Mouse (Mus musculus) forebrain, embryonic 14.5 days (tissue): ENCODE results near the gene Gm43518. TPM values are rescaled to one million over a fixed set of nuclear protein-coding genes. Genes with fewer than 3 reads are reported as not detected.

Source experiments
- ATAC-seq: fragments of 200-750 bp; cut with Nextera tagmentation; 2 replicates; pipeline ENCODE4 v1.8.0; 2017; ENCODE audit warnings: mild to moderate bottlenecking, moderate library complexity
- DNase-seq: peaks from one replicate; pipeline ENCODE4 v3.0.0-alpha.2; 2015; ENCODE audit warnings: low spot score
- H3K27ac ChIP-seq: fragments of 300-500 bp; sonication (generic); 2 replicates; pipeline ENCODE4 v1.5.1; 2014; ENCODE audit warnings: low read depth, mild to moderate bottlenecking, control low read depth, low read length, moderate library complexity
- H3K27me3 ChIP-seq: fragments of 300-500 bp; sonication (generic); replicated peaks from 2 replicates; pipeline ENCODE4 v1.6.1; 2014; ENCODE audit warnings: low read length, control low read depth, mixed read lengths; ENCODE audit not compliant: control insufficient read depth, insufficient read depth
- H3K36me3 ChIP-seq: fragments of 300-500 bp; sonication (generic); 2 replicates; pipeline ENCODE4 v1.6.1; 2014; ENCODE audit warnings: low read length, control low read depth; ENCODE audit not compliant: control insufficient read depth, insufficient read depth
- H3K4me1 ChIP-seq: fragments of 300-500 bp; sonication (generic); 2 replicates; pipeline ENCODE4 v1.6.1; 2014; ENCODE audit warnings: antibody characterized with exemption, low read length, control low read depth; ENCODE audit not compliant: control insufficient read depth, insufficient read depth
- H3K4me2 ChIP-seq: fragments of 300-500 bp; sonication (generic); 2 replicates; pipeline ENCODE4 v1.6.1; 2014; ENCODE audit warnings: mild to moderate bottlenecking, control low read depth, low read length
- H3K4me3 ChIP-seq: fragments of 300-500 bp; sonication (generic); 2 replicates; pipeline ENCODE4 v1.5.1; 2014; ENCODE audit warnings: low read depth, low read length, control low read depth
- H3K9ac ChIP-seq: fragments of 300-500 bp; sonication (generic); 2 replicates; pipeline ENCODE4 v1.6.1; 2014; ENCODE audit warnings: mild to moderate bottlenecking, low read length, control low read depth, moderate library complexity
- H3K9me3 ChIP-seq: fragments of 300-500 bp; sonication (generic); replicated peaks from 2 replicates; pipeline ENCODE4 v1.6.1; 2016; ENCODE audit warnings: low read length, control low read depth, mixed read lengths; ENCODE audit not compliant: control insufficient read depth
- WGBS: fragments of 180-500 bp; shearing (Covaris S2); extraction: QIAGEN DNeasy Blood & Tissue Kit; methylation state at CpG from one replicate; pipeline ENCODE4 v1.1.7; 2014; 5-methylcytosine and 5-hydroxymethylcytosine counted together
- polyA plus RNA-seq: library from polyadenylated mRNA; unstranded; fragments of >200 nt; fragmentation: Nextera tagmentation; extraction: Ambion mirVana; gene quantifications from 2 replicates; pipeline ENCODE4 v1.2.1, GENCODE M21; 2014

Gene Gm43518
- polyA plus RNA-seq, 1 experiment from 2014 or later, result 0.70 TPM

DNA sequence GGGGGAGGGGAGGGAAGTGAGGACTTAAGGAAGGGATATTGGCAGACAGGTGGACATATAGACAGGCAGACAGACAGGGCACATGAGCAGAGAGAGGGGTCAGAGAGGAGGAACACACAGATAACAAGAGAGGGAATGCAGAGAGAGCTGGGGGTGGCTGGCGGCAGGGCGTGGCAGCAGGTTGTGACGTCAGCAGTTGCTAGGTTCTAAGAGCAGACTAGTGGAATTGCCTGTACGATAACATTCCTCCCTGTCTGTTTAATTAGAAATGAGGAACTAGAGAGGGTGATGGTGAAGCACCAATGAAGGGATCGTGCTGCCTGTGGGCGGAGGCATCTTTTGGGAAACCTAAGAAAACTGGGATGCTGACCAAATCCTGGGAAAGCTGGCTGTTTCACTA, 35.5 kb upstream of the Gm43518 start:
- no peak overlapping the region for H3K4me2 ChIP-seq
- no peaks in the 10 kb centered on the region for H3K9me3 ChIP-seq
- no peak overlapping the region for H3K4me3 ChIP-seq
- H3K27ac ChIP-seq, result no peak overlapping the region
- 40% methylated on average over 6 of the region's 6 CpGs for WGBS
- no peaks in the 10 kb centered on the region for H3K27me3 ChIP-seq
- peak; percentile 47 for DNase-seq
- H3K4me1 ChIP-seq, result no peaks in the 10 kb centered on the region
- no peak overlapping the region for H3K9ac ChIP-seq
- no peak for ATAC-seq
- H3K36me3 ChIP-seq, result no peaks in the 10 kb centered on the region

DNA sequence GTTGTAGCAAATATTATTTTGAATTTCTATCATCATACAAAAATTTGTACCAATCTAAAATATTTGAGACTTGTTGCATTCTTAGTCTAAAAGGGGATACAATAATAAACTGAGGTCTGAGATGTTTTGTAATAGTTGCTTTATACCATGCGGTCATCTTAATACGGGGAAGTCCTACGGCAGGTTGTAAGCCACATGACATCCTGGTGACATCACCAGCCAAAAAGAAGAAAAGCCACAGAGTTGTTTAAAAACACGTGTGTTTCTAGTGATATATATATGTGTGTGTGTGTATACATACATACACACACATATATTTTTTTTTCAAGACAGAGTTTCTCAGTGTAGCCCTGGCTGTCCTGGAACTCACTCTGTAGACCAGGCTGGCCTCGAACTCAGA, 33.7 kb upstream of the Gm43518 start:
- WGBS, result 93% methylated on average over 5 of the region's 5 CpGs
- Histone ChIP-seq H3K36me3 (no peaks in the 10 kb centered on the region), H3K4me2 (no peak overlapping the region), H3K27ac (no peak overlapping the region), H3K9ac (no peak overlapping the region), H3K27me3 (no peaks in the 10 kb centered on the region), H3K4me1 (no peaks in the 10 kb centered on the region), H3K4me3 (no peak overlapping the region), H3K9me3 (no peaks in the 10 kb centered on the region)
- DNase-seq, result no peak
- ATAC-seq, result no peak

DNA sequence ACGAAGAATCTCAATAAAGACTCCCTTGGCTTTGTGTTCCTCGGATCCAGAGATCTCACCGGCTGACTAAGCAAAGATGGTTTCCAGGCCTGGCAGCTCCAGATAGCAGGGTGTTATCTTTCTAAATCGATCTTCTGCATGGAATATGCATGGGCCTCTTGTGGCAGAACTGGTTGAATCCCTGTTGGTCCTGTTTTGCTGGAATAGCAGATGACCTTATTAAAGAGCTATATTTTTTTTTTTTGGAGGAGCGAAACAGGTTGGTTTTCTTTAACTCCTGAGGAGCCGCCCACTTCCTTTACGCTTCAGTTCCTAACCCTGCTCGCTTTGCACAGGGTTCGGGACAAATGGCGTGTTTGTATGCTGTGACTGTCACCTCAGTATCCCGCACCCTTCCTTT, 30.8 kb upstream of the Gm43518 start:
- Histone ChIP-seq H3K4me1 (no peaks in the 10 kb centered on the region), H3K9ac (no peak overlapping the region), H3K27me3 (no peaks in the 10 kb centered on the region), H3K27ac (no peak overlapping the region), H3K9me3 (no peaks in the 10 kb centered on the region), H3K36me3 (no peaks in the 10 kb centered on the region), H3K4me3 (no peak overlapping the region), H3K4me2 (no peak overlapping the region)
- DNase-seq (no peak), ATAC-seq (no peak)
- 84% methylated on average over 11 of the region's 11 CpGs for WGBS

DNA sequence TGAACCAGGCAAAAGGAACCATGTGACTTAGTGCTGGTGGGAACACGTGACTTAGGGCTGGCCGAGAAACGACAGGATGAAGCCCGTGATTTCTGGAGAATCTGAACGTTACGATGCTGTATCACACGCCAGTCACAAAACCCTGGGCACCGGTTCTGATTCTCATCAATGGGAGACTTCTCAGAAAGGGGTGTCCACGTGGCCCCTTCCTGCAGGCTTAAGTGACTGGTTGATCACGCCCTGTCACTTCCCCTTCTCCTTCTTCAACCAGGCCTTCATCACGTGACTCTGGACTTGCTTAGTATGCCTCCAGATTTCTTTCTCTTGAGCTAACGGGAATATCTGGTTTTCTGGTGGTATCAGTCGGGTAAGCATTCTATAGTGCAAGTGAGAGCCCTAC, 29.9 kb upstream of the Gm43518 start:
- Histone ChIP-seq H3K4me3 (no peak overlapping the region), H3K9me3 (no peaks in the 10 kb centered on the region), H3K9ac (no peak overlapping the region), H3K4me2 (no peak overlapping the region), H3K27me3 (no peaks in the 10 kb centered on the region), H3K36me3 (no peaks in the 10 kb centered on the region), H3K27ac (no peak overlapping the region), H3K4me1 (no peaks in the 10 kb centered on the region)
- WGBS, result 84% methylated on average over 13 of the region's 13 CpGs
- ATAC-seq (no peak), DNase-seq (no peak)

DNA sequence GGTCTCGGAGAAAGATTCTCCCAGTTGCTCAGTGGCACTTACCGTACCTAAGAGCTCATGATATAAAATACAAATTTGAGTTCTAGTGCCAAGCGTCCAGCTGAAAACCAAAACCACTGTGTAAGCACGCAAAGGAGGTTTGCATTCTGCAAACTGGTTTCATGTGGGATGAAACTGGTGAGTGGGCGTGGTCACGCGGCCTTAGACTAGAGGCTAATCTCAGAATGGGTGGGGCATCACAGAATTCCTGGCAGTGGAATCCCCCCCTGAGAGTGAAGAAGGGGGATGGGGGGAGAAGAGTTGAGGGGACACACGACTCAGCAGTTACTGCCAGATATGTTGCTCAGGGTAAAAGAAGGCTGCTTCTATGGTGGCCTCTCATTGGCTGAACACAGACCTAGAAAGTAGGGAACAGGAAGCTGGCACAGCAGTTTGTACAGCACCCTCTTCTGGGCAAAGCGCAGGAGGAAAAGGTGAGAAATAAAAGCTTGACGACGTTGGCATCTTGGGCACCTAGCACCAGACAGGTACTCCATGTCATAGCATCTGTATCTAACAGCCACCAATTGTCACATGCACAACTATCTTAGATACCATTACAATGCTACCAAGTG, 23.1 kb upstream of the Gm43518 start:
- Histone ChIP-seq H3K9ac (no peak overlapping the region), H3K4me3 (no peak overlapping the region), H3K36me3 (peaks cover 10% of the 10 kb centered on the region), H3K4me1 (peaks cover 9% of the 10 kb centered on the region), H3K9me3 (no peaks in the 10 kb centered on the region), H3K27ac (no peak overlapping the region), H3K4me2 (no peak overlapping the region), H3K27me3 (no peaks in the 10 kb centered on the region)
- DNase-seq, result no peak
- no peak for ATAC-seq
- WGBS, result 73% methylated on average over 11 of the region's 11 CpGs

DNA sequence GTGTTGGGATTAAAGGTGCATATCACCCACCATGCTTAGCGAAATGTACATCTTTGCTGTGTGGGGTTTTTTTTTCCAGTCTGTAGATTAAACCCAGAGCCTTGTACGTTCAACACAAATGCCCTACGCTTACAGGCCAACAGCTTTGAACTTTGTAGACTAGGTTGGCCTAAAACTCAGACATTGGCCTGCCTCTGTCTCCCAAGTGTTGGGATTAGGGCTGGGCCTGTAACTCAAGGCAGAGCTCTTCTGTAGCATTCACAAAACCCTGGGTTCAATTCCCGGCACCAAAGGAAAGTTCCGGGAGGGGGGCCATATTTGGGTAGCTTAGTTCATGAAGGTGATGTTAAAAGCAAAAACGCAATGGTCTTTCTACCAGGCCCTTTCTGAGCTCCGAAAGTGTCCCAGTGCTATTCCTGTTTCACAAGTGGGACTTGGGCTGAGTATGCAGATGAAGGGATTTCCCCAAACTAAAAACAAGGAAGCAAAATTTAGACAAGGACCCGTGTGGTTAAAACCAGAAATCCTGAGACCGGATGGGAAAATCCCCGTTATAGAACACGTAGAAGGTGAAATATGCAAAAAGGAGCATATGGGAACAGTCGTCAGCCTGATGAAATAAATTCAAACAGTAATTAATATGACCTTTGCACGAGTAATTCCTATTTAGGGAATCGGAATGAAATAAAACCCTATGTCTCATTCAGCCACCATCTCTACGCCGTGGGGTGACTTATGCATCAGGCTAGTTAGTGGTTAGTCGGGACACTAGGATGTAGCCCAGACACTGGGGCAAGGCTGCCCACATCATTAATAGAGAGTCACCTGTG, 20.9 kb upstream of the Gm43518 start:
- 69% methylated on average over 17 of the region's 17 CpGs for WGBS

DNA sequence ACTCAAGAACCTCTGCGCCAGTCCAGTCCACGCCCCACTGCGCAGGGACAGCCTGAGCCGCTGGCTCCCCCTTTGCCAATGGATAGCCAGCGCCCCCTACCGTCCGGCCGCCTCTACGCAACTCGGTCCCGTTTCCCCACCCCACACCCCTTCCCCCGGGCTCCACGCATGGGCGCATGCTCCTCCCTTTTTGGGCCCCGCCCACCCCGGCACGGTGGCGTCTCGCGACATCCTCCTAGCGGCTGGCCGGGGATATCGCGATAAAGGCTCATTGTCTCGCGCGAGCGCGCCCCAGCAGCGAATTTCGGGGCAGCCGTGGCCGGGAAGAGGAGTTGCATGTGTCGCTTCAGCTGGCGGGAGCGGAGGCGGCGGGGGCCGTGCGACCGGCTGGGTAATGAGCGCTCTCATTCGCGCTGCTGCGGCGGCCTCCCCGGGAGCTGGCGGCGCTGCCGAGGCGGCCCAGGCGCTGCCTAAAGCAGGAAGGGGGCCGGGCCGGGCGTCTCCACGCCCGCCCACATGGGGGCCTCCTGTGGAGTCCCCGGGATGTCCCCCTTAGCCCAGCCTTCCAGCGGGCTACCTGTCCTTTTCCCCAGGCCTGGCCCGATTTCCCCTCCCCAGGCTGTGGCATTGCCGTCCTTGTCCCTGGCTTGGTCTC, 20.1 kb upstream of the Gm43518 start, which contains the start of gene Denr:
Gene Denr (plus strand): TSS at position 200 of the 655 bp plus-strand sequence.
- ATAC-seq, result peak; percentile 97
- Histone ChIP-seq H3K4me2 (peak within 1 kb of the TSS; percentile 71), H3K36me3 (peaks cover 38% of the 10 kb centered on the region), H3K4me1 (peaks cover 9% of the 10 kb centered on the region), H3K4me3 (peak within 1 kb of the TSS; percentile 96), H3K9ac (peak within 1 kb of the TSS; percentile 99), H3K27me3 (no peaks in the 10 kb centered on the region), H3K27ac (peak within 1 kb of the TSS; percentile 82), H3K9me3 (no peaks in the 10 kb centered on the region)
- peak; percentile 98 for DNase-seq
- under 1% methylated on average over 49 of the region's 61 CpGs for WGBS

More for the DNA sequence above, 20.9 kb upstream of the Gm43518 start:
- H3K27me3 ChIP-seq, result no peaks in the 10 kb centered on the region
- H3K36me3 ChIP-seq, result peaks cover 31% of the 10 kb centered on the region
- DNase-seq (no peak), ATAC-seq (no peak)
- peak overlapping the region; percentile 19; the same call in 1 of the 2 replicates for H3K4me3 ChIP-seq
- no peak overlapping the region for H3K9ac ChIP-seq
- peaks cover 9% of the 10 kb centered on the region for H3K4me1 ChIP-seq
- H3K9me3 ChIP-seq, result no peaks in the 10 kb centered on the region
- H3K27ac ChIP-seq, result no peak overlapping the region
- peak overlapping the region; percentile 46 for H3K4me2 ChIP-seq

DNA sequence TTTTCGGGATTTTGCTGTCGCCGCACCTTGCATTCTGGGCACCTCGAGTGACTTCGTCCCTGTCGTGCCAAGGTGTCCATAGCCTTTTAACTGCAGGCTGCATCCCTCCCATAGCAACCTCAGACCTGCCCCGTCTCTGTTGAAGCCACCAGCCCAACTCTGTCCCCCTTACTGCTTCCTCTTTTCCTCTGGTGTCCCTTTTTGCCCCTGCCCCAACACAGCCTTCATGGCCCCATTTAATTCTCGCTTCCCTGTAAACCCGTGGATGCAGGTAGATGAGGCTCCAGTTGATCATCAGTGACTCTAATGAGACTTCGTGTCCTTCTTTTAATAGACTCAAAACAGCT, 19.6 kb upstream of the Gm43518 start:
- Histone ChIP-seq H3K9me3 (no peaks in the 10 kb centered on the region), H3K9ac (peak overlapping the region; percentile 99), H3K36me3 (peaks cover 43% of the 10 kb centered on the region), H3K27ac (peak overlapping the region; percentile 82; the same call in 1 of the 2 replicates), H3K4me2 (peak overlapping the region; percentile 71), H3K27me3 (no peaks in the 10 kb centered on the region), H3K4me1 (peaks cover 9% of the 10 kb centered on the region), H3K4me3 (peak overlapping the region; percentile 96)
- 6% methylated on average over 10 of the region's 10 CpGs for WGBS
- ATAC-seq (no peak; the same call in 1 of the 2 replicates), DNase-seq (no peak)
